Mouse (Mus musculus): ENCODE measurements around the gene Itih3. TPM values are rescaled to one million over a fixed set of nuclear protein-coding genes. Genes with fewer than 3 reads are reported as not detected.

The Itih3 gene
- polyA plus RNA-seq, 1 experiment from 2014 or later = 0.05 TPM

- Histone ChIP-seq H3K9ac (ENCODE audit: low read length) (no peak within 1 kb of the TSS), H3K27ac (ENCODE audit: low read depth, low read length) (no peak within 1 kb of the TSS), H3K27me3 (ENCODE audit: control insufficient read depth, insufficient read depth, low read length) (no peaks in the 10 kb centered on the region), H3K4me2 (ENCODE audit: low read depth, low read length, severe bottlenecking) (no peak within 1 kb of the TSS), H3K9me3 (ENCODE audit: control insufficient read depth, low read length) (no peaks in the 10 kb centered on the region), H3K4me1 (replicated peaks; ENCODE audit: control insufficient read depth, insufficient read depth, low read length) (no peaks in the 10 kb centered on the region), H3K4me3 (ENCODE audit: low read depth, low read length) (no peak within 1 kb of the TSS), H3K36me3 (ENCODE audit: control insufficient read depth, insufficient read depth, low read length) (no peaks in the 10 kb centered on the region)
- DNase-seq (ENCODE audit: low spot score) = no peak
- 91% methylated on average over 7 of the region's 7 CpGs for WGBS
- ATAC-seq (replicated peaks; ENCODE audit: low FRiP score) = no peak
Observed at GRCm38 (mm10) chr14:30943038-30943437, 19.5 kb upstream of the Itih3 start, which contains the start of gene Itih1. Gene Itih1 (minus strand): TSS chr14:30943289.

- peak; percentile 24 for DNase-seq (ENCODE audit: low spot score)
- no peaks in the 10 kb centered on the region for H3K4me1 ChIP-seq (replicated peaks; ENCODE audit: control insufficient read depth, insufficient read depth, low read length)
- no peak for ATAC-seq (replicated peaks; ENCODE audit: low FRiP score)
- no peaks in the 10 kb centered on the region for H3K27me3 ChIP-seq (ENCODE audit: control insufficient read depth, insufficient read depth, low read length)
- no peak overlapping the region for H3K4me3 ChIP-seq (ENCODE audit: low read depth, low read length)
- H3K36me3 ChIP-seq (ENCODE audit: control insufficient read depth, insufficient read depth, low read length) = no peaks in the 10 kb centered on the region
- no peaks in the 10 kb centered on the region for H3K9me3 ChIP-seq (ENCODE audit: control insufficient read depth, low read length)
- WGBS = 98% methylated on average over 4 of the region's 4 CpGs
- H3K9ac ChIP-seq (ENCODE audit: low read length) = no peak overlapping the region
- no peak overlapping the region for H3K27ac ChIP-seq (ENCODE audit: low read depth, low read length)
- no peak overlapping the region for H3K4me2 ChIP-seq (ENCODE audit: low read depth, low read length, severe bottlenecking)
Observed at GRCm38 (mm10) chr14:30942254-30942653, 18.7 kb upstream of the Itih3 start.

GRCm38 (mm10) chr14:30933351-30933750 lies 9.8 kb upstream of the Itih3 start:
- ATAC-seq (replicated peaks; ENCODE audit: low FRiP score) = no peak
- no peak overlapping the region for H3K4me2 ChIP-seq (ENCODE audit: low read depth, low read length, severe bottlenecking)
- no peaks in the 10 kb centered on the region for H3K9me3 ChIP-seq (ENCODE audit: control insufficient read depth, low read length)
- no peak overlapping the region for H3K4me3 ChIP-seq (ENCODE audit: low read depth, low read length)
- no peak overlapping the region for H3K27ac ChIP-seq (ENCODE audit: low read depth, low read length)
- H3K27me3 ChIP-seq (ENCODE audit: control insufficient read depth, insufficient read depth, low read length) = no peaks in the 10 kb centered on the region
- WGBS = 91% methylated on average over 9 of the region's 9 CpGs
- DNase-seq (ENCODE audit: low spot score) = no peak
- H3K4me1 ChIP-seq (replicated peaks; ENCODE audit: control insufficient read depth, insufficient read depth, low read length) = no peaks in the 10 kb centered on the region
- no peak overlapping the region for H3K9ac ChIP-seq (ENCODE audit: low read length)
- H3K36me3 ChIP-seq (ENCODE audit: control insufficient read depth, insufficient read depth, low read length) = no peaks in the 10 kb centered on the region

- no peaks in the 10 kb centered on the region for H3K4me1 ChIP-seq (replicated peaks; ENCODE audit: control insufficient read depth, insufficient read depth, low read length)
- DNase-seq (ENCODE audit: low spot score) (no peak), ATAC-seq (replicated peaks; ENCODE audit: low FRiP score) (no peak)
- no peak overlapping the region for H3K4me3 ChIP-seq (ENCODE audit: low read depth, low read length)
- no peaks in the 10 kb centered on the region for H3K27me3 ChIP-seq (ENCODE audit: control insufficient read depth, insufficient read depth, low read length)
- H3K36me3 ChIP-seq (ENCODE audit: control insufficient read depth, insufficient read depth, low read length) = no peaks in the 10 kb centered on the region
- no peak overlapping the region for H3K27ac ChIP-seq (ENCODE audit: low read depth, low read length)
- no peak overlapping the region for H3K4me2 ChIP-seq (ENCODE audit: low read depth, low read length, severe bottlenecking)
- 89% methylated on average over 4 of the region's 4 CpGs for WGBS
- no peaks in the 10 kb centered on the region for H3K9me3 ChIP-seq (ENCODE audit: control insufficient read depth, low read length)
- no peak overlapping the region for H3K9ac ChIP-seq (ENCODE audit: low read length)
Observed at GRCm38 (mm10) chr14:30930386-30930785, 6.8 kb upstream of the Itih3 start.

GRCm38 (mm10) chr14:30925492-30925891 lies 1.9 kb upstream of the Itih3 start:
- H3K9ac ChIP-seq (ENCODE audit: low read length) = no peak overlapping the region
- H3K4me3 ChIP-seq (ENCODE audit: low read depth, low read length) = no peak overlapping the region
- no peaks in the 10 kb centered on the region for H3K9me3 ChIP-seq (ENCODE audit: control insufficient read depth, low read length)
- no peak for ATAC-seq (replicated peaks; ENCODE audit: low FRiP score)
- H3K27me3 ChIP-seq (ENCODE audit: control insufficient read depth, insufficient read depth, low read length) = no peaks in the 10 kb centered on the region
- no peak overlapping the region for H3K4me2 ChIP-seq (ENCODE audit: low read depth, low read length, severe bottlenecking)
- no peak overlapping the region for H3K27ac ChIP-seq (ENCODE audit: low read depth, low read length)
- H3K4me1 ChIP-seq (replicated peaks; ENCODE audit: control insufficient read depth, insufficient read depth, low read length) = no peaks in the 10 kb centered on the region
- H3K36me3 ChIP-seq (ENCODE audit: control insufficient read depth, insufficient read depth, low read length) = no peaks in the 10 kb centered on the region
- 94% methylated on average over 3 of the region's 3 CpGs for WGBS
- DNase-seq (ENCODE audit: low spot score) = no peak

- DNase-seq (ENCODE audit: low spot score) (no peak), ATAC-seq (replicated peaks; ENCODE audit: low FRiP score) (no peak)
- H3K4me2 ChIP-seq (ENCODE audit: low read depth, low read length, severe bottlenecking) = no peak overlapping the region
- H3K27ac ChIP-seq (ENCODE audit: low read depth, low read length) = no peak overlapping the region
- WGBS = 79% methylated on average over 8 of the region's 8 CpGs
- no peaks in the 10 kb centered on the region for H3K36me3 ChIP-seq (ENCODE audit: control insufficient read depth, insufficient read depth, low read length)
- H3K9ac ChIP-seq (ENCODE audit: low read length) = no peak overlapping the region
- no peak overlapping the region for H3K4me3 ChIP-seq (ENCODE audit: low read depth, low read length)
- H3K27me3 ChIP-seq (ENCODE audit: control insufficient read depth, insufficient read depth, low read length) = no peaks in the 10 kb centered on the region
- H3K9me3 ChIP-seq (ENCODE audit: control insufficient read depth, low read length) = no peaks in the 10 kb centered on the region
- H3K4me1 ChIP-seq (replicated peaks; ENCODE audit: control insufficient read depth, insufficient read depth, low read length) = no peaks in the 10 kb centered on the region
Observed at GRCm38 (mm10) chr14:30922053-30922670, 1.4 kb downstream of the Itih3 start.

GRCm38 (mm10) chr14:30916516-30916915 lies 7.0 kb downstream of the Itih3 start:
- no peak overlapping the region for H3K4me3 ChIP-seq (ENCODE audit: low read depth, low read length)
- no peaks in the 10 kb centered on the region for H3K36me3 ChIP-seq (ENCODE audit: control insufficient read depth, insufficient read depth, low read length)
- no peak for ATAC-seq (replicated peaks; ENCODE audit: low FRiP score)
- no peak overlapping the region for H3K27ac ChIP-seq (ENCODE audit: low read depth, low read length)
- H3K4me2 ChIP-seq (ENCODE audit: low read depth, low read length, severe bottlenecking) = no peak overlapping the region
- H3K27me3 ChIP-seq (ENCODE audit: control insufficient read depth, insufficient read depth, low read length) = no peaks in the 10 kb centered on the region
- H3K9me3 ChIP-seq (ENCODE audit: control insufficient read depth, low read length) = no peaks in the 10 kb centered on the region
- no peak overlapping the region for H3K9ac ChIP-seq (ENCODE audit: low read length)
- DNase-seq (ENCODE audit: low spot score) = no peak
- 80% methylated on average over 1 of the region's 1 CpGs for WGBS
- no peaks in the 10 kb centered on the region for H3K4me1 ChIP-seq (replicated peaks; ENCODE audit: control insufficient read depth, insufficient read depth, low read length)

GRCm38 (mm10) chr14:30913404-30913803 lies 10.2 kb downstream of the Itih3 start:
- ATAC-seq (replicated peaks; ENCODE audit: low FRiP score) (no peak), DNase-seq (ENCODE audit: low spot score) (no peak)
- H3K27ac ChIP-seq (ENCODE audit: low read depth, low read length) = no peak overlapping the region
- no peak overlapping the region for H3K9ac ChIP-seq (ENCODE audit: low read length)
- WGBS = 88% methylated on average over 5 of the region's 5 CpGs
- H3K9me3 ChIP-seq (ENCODE audit: control insufficient read depth, low read length) = no peaks in the 10 kb centered on the region
- no peaks in the 10 kb centered on the region for H3K27me3 ChIP-seq (ENCODE audit: control insufficient read depth, insufficient read depth, low read length)
- no peaks in the 10 kb centered on the region for H3K36me3 ChIP-seq (ENCODE audit: control insufficient read depth, insufficient read depth, low read length)
- H3K4me2 ChIP-seq (ENCODE audit: low read depth, low read length, severe bottlenecking) = no peak overlapping the region
- H3K4me3 ChIP-seq (ENCODE audit: low read depth, low read length) = no peak overlapping the region
- no peaks in the 10 kb centered on the region for H3K4me1 ChIP-seq (replicated peaks; ENCODE audit: control insufficient read depth, insufficient read depth, low read length)

- H3K9ac ChIP-seq (ENCODE audit: low read length) = no peak overlapping the region
- WGBS = 86% methylated on average over 8 of the region's 8 CpGs
- H3K4me2 ChIP-seq (ENCODE audit: low read depth, low read length, severe bottlenecking) = no peak overlapping the region
- DNase-seq (ENCODE audit: low spot score) (no peak), ATAC-seq (replicated peaks; ENCODE audit: low FRiP score) (no peak)
- no peak overlapping the region for H3K4me3 ChIP-seq (ENCODE audit: low read depth, low read length)
- H3K36me3 ChIP-seq (ENCODE audit: control insufficient read depth, insufficient read depth, low read length) = no peaks in the 10 kb centered on the region
- no peaks in the 10 kb centered on the region for H3K9me3 ChIP-seq (ENCODE audit: control insufficient read depth, low read length)
- H3K27me3 ChIP-seq (ENCODE audit: control insufficient read depth, insufficient read depth, low read length) = no peaks in the 10 kb centered on the region
- H3K27ac ChIP-seq (ENCODE audit: low read depth, low read length) = no peak overlapping the region
- H3K4me1 ChIP-seq (replicated peaks; ENCODE audit: control insufficient read depth, insufficient read depth, low read length) = no peaks in the 10 kb centered on the region
Observed at GRCm38 (mm10) chr14:30912641-30913040, 10.9 kb downstream of the Itih3 start.
